Mouse (Mus musculus): Measurements from ENCODE around the gene Zfp661. TPM values are rescaled to one million over a fixed set of nuclear protein-coding genes. Genes with fewer than 3 reads are reported as not detected.
"Not testable (repeated sequence)": the region's sequence is repeated elsewhere in the genome, so short reads cannot be mapped to it uniquely, and the experiment has no call there.

Zfp661 gene
- total RNA-seq (2021): 1 to 10 TPM; 7.6 to 8.6 TPM

DNA sequence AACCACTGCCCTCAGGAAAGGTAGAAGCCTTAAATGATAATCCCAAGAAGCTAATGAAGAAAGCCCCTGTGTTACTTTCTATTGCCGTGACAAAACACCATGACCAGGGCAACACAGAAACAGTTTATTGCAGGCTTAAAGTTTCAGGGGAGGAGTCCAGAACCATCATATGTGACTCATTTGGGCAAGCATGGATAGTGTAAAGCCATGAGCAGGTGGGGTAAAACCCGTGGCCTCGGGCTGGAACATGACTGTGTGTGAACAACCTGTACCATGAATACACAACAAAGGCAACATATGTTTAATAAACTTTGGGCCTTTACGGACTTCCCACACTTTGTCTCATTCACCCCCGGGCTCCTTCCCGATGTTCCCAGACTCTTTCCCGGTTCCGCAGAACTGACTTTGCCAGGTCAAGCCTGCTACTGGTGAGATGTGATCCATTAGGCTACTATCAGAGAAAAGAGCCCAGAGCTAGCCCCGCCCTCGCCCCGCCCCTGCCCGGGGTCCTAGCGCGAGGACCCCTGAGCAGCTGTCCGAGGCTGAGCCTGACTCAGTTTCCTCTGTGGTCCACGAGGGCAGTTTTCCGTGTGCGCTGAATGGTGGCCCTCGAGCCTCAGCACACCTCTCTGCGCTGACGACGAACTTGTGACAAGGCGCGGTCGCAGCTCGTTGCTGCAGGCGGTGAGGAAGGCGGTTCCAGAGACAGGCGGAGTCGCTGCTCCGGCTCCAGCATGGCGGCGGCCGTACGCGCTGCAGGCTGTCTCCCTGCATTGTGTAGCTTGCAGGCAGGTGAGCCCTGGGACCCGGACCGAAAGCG is at the start of gene Zfp661, which contains the start of gene Mrps5:
Gene Zfp661 (minus strand): TSS at position 401 of the 820 bp plus-strand sequence.
Gene Mrps5 (plus strand): TSS at position 529 of the 820 bp plus-strand sequence.
- intact Hi-C loops (cut with DNase I): loop anchor here (2.0 kb wide), 1 partner anchor 66 kb away; no protein-coding TSS in a partner anchor
- peak; percentile 86 to 87 for DNase-seq (ENCODE audit: low spot score in 2 of 2)

DNA sequence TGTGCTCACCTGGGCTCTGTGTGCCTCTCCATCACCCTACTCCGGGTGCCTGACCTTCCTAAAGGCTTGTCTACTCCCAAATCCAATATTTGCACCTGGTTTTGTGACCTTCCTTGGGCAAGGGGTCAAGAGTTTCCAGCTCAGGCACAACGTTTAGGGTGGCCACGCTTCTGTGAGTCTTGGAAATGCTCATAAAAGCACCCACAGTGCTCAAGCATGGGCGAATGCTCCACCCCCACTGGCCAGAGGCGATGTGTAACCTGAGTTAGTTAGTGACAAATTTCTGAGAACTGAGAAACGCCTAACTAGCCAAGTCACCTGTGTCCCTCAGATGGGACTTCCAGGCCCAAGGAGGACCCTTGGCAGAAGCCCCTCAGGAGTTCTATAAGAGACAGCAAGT is 48.7 kb upstream of the Zfp661 start:
- DNase-seq (ENCODE audit: low spot score in 2 of 2): no peak
- intact Hi-C loops (cut with DNase I): no loop called here

DNA sequence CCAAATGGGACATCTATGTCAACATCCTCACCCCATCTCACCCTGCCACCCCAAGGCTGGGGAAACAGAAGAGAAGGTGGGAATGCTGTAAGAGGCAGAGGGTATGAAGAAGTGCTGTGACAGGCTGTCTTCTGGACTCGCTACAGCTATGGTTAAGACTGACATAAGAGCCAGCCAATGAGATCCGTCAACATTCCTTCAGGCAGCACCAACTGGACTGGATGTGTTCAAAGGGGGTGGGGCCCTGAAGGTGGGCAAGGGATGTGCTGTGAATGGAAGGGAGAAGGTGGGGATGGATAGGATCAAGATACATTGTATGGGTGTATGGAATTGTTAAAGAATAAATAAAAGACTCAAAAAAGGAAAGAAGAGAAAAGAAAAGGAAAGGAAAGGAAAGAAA is 45.7 kb upstream of the Zfp661 start:
- intact Hi-C loops (cut with DNase I): no loop called here
- DNase-seq (ENCODE audit: low spot score in 2 of 2): no peak

DNA sequence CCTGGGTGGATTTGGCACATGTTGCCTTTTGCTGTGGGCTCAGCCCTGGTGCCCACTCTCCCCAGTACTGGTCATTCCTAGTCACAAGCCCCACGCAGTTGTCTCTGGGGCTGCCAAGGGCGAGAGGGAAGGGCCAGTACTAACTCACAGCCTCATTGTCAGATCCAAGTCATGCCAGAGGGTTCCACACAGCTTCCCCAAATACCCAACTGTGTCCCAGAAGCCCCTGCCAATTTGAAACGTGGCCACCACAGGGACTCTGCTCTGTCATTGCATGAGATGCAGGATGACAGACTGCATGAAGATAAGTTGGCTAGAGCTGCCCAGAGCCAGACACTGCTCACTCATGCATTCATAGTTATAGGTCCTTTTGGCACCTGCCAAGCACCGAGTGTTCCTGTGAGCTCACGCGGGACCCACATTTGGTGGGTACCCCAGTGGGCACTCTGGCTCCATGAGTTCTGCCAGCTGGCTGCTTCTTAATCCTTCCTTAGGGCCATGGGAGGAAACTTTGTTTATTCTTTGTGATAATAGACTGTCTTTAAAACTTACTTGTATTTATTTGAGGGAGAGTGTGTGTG is 41.2 kb upstream of the Zfp661 start:
- intact Hi-C loops (cut with DNase I): no loop called here
- no peak for DNase-seq (ENCODE audit: low spot score in 2 of 2)

DNA sequence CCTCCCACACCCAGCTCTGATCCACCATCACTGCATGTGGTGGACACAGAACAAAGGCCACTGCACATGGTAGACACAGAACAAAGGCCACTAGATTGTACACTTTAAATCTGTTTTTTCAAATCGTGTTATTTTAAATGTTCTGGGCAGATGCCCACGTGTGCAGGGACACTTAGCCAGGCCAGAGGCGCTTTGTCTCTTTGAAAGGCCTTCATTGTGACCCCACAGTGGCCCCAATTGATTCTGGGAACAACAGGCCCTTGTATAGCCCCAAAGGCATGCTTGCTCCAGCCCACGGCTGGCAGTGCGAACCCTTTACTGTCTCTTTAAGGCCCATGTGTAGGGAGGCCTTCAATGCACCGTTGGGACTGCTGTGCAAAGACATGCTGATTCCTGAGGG is 40.5 kb upstream of the Zfp661 start:
- DNase-seq (ENCODE audit: low spot score in 2 of 2): no peak

DNA sequence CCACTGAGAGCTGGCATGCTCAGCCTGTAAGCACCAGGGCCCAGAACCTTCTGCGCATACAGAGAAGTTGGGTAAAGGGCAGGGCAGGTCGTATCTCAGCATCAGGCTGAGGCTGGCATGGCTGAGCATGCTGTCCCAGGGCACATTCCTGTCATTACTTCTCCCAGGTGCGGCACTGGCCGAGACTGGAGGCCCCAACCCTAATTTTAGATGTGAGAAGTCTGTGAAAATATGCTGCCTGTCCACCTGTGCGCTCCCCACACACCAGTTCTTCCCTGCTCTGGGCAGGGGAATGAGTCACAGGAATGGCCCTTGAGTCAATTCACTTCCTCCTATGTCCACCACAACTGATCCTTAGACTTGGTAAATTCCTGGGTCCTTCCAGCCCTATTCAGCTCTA is 38.8 kb upstream of the Zfp661 start:
- no peak for DNase-seq (ENCODE audit: low spot score in 2 of 2)

More for the DNA sequence above, 40.5 kb upstream of the Zfp661 start:
- intact Hi-C loops (cut with DNase I): no loop called here

DNA sequence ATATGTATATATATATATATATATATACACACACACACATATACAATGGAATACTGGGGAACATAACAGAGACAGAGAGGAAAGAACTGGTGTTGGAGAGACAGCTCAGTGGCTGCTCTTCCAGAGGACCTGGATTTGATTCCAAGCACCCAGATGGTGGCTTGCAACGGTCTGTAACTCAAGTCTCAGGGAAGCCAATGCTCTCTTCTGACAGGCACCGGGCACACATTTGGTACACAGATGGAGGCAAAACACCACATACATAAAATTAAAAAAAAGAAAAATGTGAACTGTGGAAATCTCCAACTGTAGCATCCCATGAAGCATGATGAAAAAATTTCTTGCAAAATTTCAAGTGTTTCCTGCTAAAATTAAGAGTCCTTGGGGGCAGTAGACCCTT is 37.9 kb upstream of the Zfp661 start:
- intact Hi-C loops (cut with DNase I): no loop called here
- no peak for DNase-seq (ENCODE audit: low spot score in 2 of 2)

More for the DNA sequence above, 38.8 kb upstream of the Zfp661 start:
- intact Hi-C loops (cut with DNase I): no loop called here

DNA sequence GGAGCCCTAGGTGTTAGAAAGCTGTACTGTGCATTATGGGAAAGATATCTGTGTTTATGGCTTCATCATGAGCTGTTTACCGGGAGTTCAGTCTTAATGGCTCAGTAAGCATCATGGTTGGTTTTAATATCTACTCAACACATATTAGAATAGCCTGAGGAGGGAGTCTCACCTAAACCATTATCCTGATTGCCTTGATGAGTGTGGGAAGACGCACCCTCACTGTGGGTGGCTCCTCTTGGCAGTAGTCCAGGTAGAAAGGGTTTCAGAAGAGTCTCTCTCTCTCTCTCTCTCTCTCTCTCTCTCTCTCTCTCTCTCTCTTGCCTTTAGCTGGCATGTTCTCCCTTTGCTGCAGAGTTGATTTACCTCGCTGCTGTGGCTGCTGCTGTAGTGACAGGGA is 35.2 kb upstream of the Zfp661 start:
- intact Hi-C loops (cut with DNase I): no loop called here
- DNase-seq (ENCODE audit: low spot score in 2 of 2): no peak

DNA sequence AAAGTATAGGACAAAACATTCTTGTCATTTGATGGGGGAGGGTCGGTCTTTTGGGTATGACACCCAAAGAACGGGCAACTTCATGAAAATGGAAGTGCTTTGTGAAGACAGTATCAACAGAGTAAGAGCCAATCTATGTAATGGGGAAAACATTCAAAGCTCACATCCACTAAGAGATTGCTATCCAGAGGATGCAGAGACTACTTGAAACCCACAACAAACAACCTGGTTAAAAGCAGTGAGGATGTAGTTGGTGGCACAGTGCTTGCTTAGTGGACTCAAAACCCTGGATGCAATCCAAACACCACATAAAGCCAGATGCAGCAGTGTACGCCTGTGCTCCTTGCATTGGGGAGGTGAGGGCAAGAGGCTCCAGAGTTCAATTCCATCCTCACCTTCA is 32.4 kb upstream of the Zfp661 start:
- intact Hi-C loops (cut with DNase I): no loop called here
- no peak for DNase-seq (ENCODE audit: low spot score in 2 of 2)

DNA sequence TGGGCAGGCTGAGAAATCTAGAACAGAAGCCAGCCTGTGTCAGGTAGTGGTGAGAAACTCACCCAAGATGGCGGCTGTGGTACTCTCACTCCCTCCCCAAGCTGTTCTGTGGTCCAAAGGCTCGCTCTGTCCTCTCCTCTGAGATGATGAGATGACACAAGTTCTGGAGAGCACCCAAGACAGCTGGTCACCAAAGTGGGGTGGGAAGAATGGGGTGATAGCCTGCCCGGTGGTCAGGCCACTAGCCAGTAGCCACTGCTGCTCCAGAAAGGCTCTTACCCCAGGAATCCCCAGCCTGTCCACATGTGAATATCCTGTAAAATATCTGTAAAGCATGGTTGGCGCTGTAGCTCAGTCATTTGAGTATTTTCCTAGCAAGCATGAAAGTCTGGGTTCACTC is 25.4 kb upstream of the Zfp661 start:
- no peak for DNase-seq (ENCODE audit: low spot score in 2 of 2)
- intact Hi-C loops (cut with DNase I): loop anchor here (5.0 kb wide), 1 partner anchor 70 kb away; no protein-coding TSS in a partner anchor

DNA sequence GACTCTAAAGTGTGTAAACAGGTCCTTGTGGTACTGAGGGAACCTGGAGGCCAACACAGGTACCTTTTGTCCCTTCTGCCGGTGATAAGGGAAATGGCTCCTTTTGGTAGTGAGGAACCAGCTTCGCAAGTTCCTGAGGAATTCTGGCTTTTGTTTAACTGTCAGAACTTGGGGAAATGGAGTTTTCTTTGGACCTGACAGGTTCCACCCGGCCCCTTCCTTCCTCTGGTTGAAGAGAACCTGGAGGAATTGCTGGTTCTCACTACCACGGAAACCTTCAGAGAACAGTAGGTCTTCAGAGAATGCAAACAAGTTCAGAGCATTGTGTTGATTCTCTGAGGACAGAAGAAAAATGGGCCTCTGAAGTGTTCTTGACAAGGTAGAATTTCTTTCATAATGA is 24.5 kb upstream of the Zfp661 start:
- no peak for DNase-seq (ENCODE audit: low spot score in 2 of 2)
- intact Hi-C loops (cut with DNase I): loop anchor here (5.0 kb wide), 1 partner anchor 71 kb away; no protein-coding TSS in a partner anchor

DNA sequence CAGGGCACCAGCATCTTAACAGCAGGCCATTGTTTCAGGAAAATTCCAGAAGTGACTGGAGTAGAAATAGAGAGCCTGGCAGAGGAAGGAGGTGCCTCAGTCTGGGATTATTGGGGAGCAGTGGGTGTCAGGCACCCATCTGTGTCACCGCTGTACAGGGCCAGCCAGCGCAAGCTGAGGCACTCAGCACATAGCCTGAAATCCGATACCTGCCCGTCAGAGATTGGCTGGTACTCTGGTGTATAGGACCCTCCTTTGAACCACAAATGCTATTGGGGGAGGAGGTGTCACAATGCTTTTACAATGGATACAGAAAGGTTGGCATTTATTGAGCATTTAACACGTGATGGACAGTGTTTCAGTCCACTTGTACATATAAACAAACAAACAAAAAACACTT is 22.1 kb upstream of the Zfp661 start:
- no peak for DNase-seq (ENCODE audit: low spot score in 2 of 2)
- intact Hi-C loops (cut with DNase I): loop anchor here (2.0 kb wide), 1 partner anchor 52 kb away; no protein-coding TSS in a partner anchor

DNA sequence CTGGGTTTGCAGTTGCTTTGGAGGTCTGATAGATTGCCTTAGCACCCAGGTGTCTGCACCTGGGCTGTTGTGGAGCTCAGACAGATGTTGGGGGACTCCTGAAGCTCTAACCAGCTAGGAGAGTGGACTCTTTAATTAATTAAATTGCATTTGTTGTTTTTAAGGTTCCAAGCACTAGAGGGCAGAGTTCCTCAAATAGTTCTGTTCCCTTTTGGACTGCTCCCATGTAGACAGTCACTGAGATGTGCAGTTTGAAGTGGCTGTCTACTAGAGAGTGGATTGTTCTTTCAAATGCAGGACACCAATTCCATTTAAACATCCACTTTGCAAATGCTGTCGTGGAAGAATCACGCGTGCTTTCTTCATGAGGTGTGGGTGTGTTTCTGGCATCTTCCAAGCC is 21.3 kb upstream of the Zfp661 start:
- DNase-seq (ENCODE audit: low spot score in 2 of 2): no peak
- intact Hi-C loops (cut with DNase I): loop anchor here (2.0 kb wide), 1 partner anchor 53 kb away; no protein-coding TSS in a partner anchor

DNA sequence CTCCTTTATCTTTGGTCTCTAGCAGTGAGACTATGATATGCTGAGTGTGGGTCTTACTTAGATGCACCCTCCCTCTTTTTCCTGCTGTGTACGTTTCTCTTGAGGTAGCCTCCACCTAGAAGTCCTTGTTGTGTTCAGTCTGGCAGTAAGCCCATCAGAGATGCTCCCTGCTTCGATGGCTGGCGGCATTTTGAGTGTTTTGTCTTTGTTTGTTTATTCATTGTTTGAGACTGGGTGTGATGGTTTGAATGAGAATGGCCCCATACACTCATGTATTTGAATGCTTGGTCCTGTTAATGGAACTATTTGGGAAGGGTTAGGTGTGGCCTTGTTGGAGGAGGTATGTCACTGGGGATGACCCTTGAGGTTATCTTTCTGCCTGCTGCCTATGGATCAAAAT is 18.3 kb upstream of the Zfp661 start:
- no peak for DNase-seq (ENCODE audit: low spot score in 2 of 2)
- intact Hi-C loops (cut with DNase I): no loop called here

DNA sequence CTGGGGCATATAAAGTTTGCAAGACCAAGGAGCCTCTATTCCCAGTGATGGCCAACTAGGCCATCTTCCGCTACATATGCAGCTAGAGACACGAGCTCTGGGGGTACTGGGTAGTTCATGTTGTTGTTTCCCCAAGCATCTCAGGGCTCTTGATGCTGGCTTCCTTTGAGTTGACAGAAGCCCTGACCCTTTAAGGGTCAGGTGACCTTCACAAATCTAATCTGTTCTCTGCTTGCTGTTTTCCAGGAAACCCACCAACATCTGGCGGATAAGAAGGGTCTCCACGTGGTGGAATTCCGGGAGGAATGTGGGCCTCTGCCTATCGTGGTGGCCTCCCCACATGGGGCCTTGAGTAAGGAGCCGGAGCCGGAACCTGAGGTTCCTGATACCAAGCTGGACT is 16.5 kb upstream of the Zfp661 start:
- intact Hi-C loops (cut with DNase I); DNase-seq (ENCODE audit: low spot score in 2 of 2): not testable (repeated sequence)

DNA sequence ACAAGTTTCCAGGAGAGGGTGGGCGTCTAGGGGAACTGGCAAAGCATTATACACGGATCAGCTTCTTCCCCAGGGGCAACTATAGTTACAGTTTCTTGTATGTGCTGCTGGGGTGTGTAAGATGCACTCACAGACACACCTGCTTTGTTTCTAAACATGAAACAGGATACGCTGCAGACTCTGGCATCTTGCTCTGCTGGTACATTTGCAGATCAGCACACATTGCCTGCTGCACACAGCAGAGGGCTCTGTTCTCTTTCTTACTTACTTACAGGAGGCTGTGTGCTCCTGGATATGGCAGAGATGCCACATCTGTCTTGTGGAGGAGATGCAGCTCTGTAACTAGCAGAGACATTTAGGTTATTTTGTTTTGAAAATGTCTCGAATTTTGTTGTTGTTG is 3.9 kb upstream of the Zfp661 start:
- intact Hi-C loops (cut with DNase I): no loop called here
- no peak for DNase-seq (ENCODE audit: low spot score in 2 of 2)

DNA sequence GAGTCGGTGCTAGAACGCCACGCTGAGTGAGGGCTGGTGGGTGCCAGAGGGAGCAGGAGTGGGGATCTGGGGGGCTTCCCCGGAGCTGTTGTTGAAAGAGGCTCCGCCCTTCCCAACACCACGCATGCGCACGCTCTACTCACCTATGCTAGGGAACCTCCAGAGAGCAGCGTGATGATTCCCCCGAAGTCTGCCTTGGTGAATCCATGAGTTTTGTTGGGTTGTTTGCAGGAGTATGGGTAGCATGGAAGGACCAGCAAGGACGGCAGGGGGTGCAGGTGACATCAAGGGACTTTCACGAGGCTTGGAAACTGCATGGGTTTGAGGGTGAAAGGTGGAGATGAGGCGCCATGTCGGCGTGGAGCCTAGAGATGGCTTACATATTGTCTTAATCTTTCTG is 3.3 kb upstream of the Zfp661 start:
- intact Hi-C loops (cut with DNase I): no loop called here
- DNase-seq (ENCODE audit: low spot score in 2 of 2): no peak

DNA sequence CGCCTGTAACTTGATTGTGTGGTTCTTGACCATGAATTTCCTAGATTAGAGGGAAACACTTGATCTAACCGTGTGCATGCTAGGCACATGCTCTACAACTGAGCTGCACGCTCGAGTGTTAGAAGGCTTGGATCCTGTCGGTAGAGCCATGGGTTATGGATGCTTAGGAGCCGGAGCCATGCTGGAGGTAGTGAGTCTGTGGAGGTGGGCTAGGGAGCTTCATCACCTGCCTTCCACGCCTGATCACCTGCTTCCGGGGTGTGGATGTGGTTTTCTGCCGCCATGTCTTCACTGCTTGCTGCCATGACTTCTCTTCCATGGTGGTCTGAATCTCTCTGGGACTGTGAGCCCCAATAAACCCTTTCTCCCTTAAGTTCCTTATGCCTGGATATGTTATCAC is 2.0 kb upstream of the Zfp661 start:
- no peak for DNase-seq (ENCODE audit: low spot score in 2 of 2)
- intact Hi-C loops (cut with DNase I): no loop called here

DNA sequence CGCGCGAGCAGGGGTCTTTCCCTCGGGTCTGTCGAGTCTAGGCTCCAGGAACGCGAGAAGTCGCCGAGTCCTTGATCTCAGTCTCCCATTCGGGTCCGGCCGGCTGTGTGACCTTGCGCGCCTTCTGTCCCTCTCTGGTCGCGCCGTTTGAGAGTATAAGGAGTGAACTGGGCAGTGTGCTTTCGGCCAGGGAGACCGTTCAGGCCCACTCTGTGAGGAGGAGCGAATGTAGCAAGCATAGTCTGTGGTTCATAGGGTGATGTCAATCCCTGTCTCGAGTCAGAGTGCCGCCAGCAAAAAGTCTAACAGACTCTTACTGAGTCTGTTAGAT is 585 bp upstream of the Zfp661 start:
- no peak for DNase-seq (ENCODE audit: low spot score in 2 of 2)
- intact Hi-C loops (cut with DNase I): loop anchor here (2.0 kb wide), 1 partner anchor 67 kb away; no protein-coding TSS in a partner anchor

DNA sequence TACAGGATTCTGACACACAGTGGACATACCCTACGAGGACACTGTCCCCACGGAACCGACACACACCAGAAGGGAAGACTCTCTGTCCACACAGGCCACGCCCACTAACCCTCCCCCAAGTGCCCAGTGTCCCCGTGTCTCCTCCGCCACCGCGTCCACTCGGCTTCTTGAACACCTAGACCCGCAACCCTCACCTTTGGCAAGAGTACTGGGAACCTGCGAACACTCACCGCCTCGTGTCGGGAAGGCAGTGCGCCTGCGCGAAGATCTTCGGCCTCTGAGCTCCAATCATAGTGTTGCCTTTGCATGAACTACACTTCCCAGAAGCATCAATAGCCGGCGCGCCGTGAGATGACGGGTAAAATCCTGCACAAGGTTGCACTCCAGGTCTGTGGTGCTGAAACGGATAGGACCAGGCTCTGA is 2.4 kb downstream of the Zfp661 start:
- DNase-seq (ENCODE audit: low spot score in 2 of 2): peak; percentile 95 to 96
- intact Hi-C loops (cut with DNase I): no loop called here

DNA sequence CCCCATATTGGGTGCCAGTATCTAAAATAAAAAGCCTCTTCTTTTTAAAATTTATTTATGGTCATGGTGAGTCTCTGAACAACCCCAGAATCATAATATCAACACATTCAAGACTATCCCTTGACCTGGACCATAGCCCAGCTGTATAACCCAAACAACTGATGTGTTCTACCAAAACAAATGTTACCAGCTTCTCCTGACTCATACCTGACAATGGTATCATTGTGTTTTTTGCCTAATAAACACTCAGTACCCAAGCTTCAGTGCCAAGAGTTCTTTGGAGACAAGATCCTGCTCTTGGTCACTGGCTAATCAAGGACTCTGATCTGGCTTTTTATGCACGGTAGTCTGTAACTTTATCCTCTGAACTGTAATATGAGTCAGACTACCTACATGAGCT is 13.6 kb downstream of the Zfp661 start:
- intact Hi-C loops (cut with DNase I): no loop called here
- no peak for DNase-seq (ENCODE audit: low spot score in 2 of 2)
